Mouse (Mus musculus) thymus, adult 2 months (tissue): ENCODE results near the gene Agbl4.

Source experiments
- CTCF ChIP-seq: fragments of 200-500 bp; IDR thresholded peaks from 2 replicates; pipeline ENCODE4 v1.5.1; 2012; ENCODE audit warnings: mild to moderate bottlenecking, control low read depth, low read length, moderate library complexity, borderline replicate concordance; ENCODE audit not compliant: control insufficient read depth, poor library complexity, insufficient read depth; ENCODE audit errors: extremely low read depth
- POLR2A ChIP-seq: fragments of 200-500 bp; IDR thresholded peaks from 2 replicates; pipeline ENCODE4 v1.6.1; 2012; ENCODE audit warnings: mild to moderate bottlenecking, low read length, control low read depth, moderate library complexity; ENCODE audit not compliant: control insufficient read depth, poor library complexity, insufficient read depth; ENCODE audit errors: extremely low read depth

DNA sequence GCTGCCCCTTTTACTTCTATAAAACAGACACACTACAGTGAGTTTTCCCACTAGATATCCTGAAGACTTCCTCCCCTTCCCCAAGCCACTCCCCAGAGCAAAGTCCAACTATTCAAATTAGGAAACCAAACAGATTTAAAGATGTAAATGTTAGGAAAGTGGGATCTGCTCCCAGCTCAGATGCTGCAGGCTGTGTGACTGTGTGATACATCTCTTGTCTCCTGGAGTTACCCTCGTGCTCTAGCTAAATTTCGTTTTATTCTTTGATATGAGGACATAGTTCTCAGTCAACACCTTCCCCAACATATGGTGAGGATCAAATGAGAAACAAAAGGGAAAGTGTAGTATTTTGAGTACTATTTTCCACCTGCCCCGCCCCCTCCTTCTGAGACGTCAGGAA lies 1274.0 kb downstream of the Agbl4 start:
- TF ChIP-seq POLR2A (no peak), CTCF (no peak)
